Mouse (Mus musculus) megakaryocyte-erythroid progenitor cell, adult 5-6 weeks (primary cell): Measurements from ENCODE around the gene Gast. TPM values are rescaled to one million over a fixed set of nuclear protein-coding genes. Genes with fewer than 3 reads are reported as not detected.
A peak's percentile ranks its signal among the peaks of the same experiment; 100 is the strongest.

Experiments used
- ATAC-seq: replicated peaks from 2 replicates; pipeline ENCODE4 v1.8.0; 2016; ENCODE audit warnings: mild to moderate bottlenecking, inconsistent platforms; ENCODE audit not compliant: severe bottlenecking, poor library complexity, low FRiP score, low TSS enrichment
- total RNA-seq, 2 experiments: library from RNA; stranded (forward) in 1 of 2; stranded (reverse) in 1 of 2; fragments of 200-1000, 215-1000 nt in 1 of 2; fragments of >200 nt in 1 of 2; fragmentation: Nextera tagmentation in 1 of 2; gene quantifications; 2 replicates each; pipeline ENCODE4 v1.2.3; 2014 to 2017

Gast gene
- total RNA-seq, 2 experiments from 2014 or later, result not detected

- 0 out of 2 replicates have a peak, but pooled peaks have one; percentile 27 for ATAC-seq
Observed at GRCm38 (mm10) chr11:100355972-100356818, 22.0 kb downstream of the Gast start, which contains the start of gene Hap1. Hap1 (minus strand) TSS chr11:100356128.

GRCm38 (mm10) chr11:100356819-100357211 is 22.6 kb downstream of the Gast start:
- no peak for ATAC-seq

- ATAC-seq, result no peak
Observed at GRCm38 (mm10) chr11:100357408-100357807, 23.2 kb downstream of the Gast start.

GRCm38 (mm10) chr11:100360175-100360574 is 26.0 kb downstream of the Gast start:
- no peak for ATAC-seq

GRCm38 (mm10) chr11:100361059-100361458 is 26.9 kb downstream of the Gast start:
- peak; percentile 43; the same call in 1 of the 2 replicates for ATAC-seq

- ATAC-seq, result peak; percentile 48
Observed at GRCm38 (mm10) chr11:100362209-100362978, 28.2 kb downstream of the Gast start.

GRCm38 (mm10) chr11:100362979-100363562 is 28.9 kb downstream of the Gast start:
- ATAC-seq, result peak; percentile 69

GRCm38 (mm10) chr11:100369145-100369544 is 34.9 kb downstream of the Gast start:
- ATAC-seq, result no peak

GRCm38 (mm10) chr11:100369822-100370221 is 35.6 kb downstream of the Gast start:
- no peak for ATAC-seq

GRCm38 (mm10) chr11:100371981-100372558 is 37.9 kb downstream of the Gast start:
- ATAC-seq, result no peak

- ATAC-seq, result no peak
Observed at GRCm38 (mm10) chr11:100375127-100375526, 40.9 kb downstream of the Gast start.

- ATAC-seq, result no peak
Observed at GRCm38 (mm10) chr11:100376005-100376404, 41.8 kb downstream of the Gast start.

- ATAC-seq, result no peak
Observed at GRCm38 (mm10) chr11:100376746-100377389, 42.7 kb downstream of the Gast start.

- no peak for ATAC-seq
Observed at GRCm38 (mm10) chr11:100377989-100378388, 43.8 kb downstream of the Gast start.

- no peak for ATAC-seq
Observed at GRCm38 (mm10) chr11:100378446-100378845, 44.2 kb downstream of the Gast start.

GRCm38 (mm10) chr11:100379311-100379710 is 45.1 kb downstream of the Gast start:
- no peak for ATAC-seq

GRCm38 (mm10) chr11:100382682-100383081 is 48.5 kb downstream of the Gast start:
- ATAC-seq, result no peak

GRCm38 (mm10) chr11:100385016-100385415 is 50.8 kb downstream of the Gast start:
- no peak for ATAC-seq

- no peak for ATAC-seq
Observed at GRCm38 (mm10) chr11:100386586-100386985, 52.4 kb downstream of the Gast start.
